8 mouse cellular contexts compared by ENCODE assay signal in genomic region chr13:52766236-52766635, GRCm38 (mm10).
DNase-seq lines count a peak whose midpoint lies in the region; ATAC-seq and TF ChIP-seq lines count a peak whose summit lies in the region.

No protein-coding gene starts in this region.

- peaks cover 16% of the 10 kb centered on the region; the same call in 1 of the 2 replicates for H3K4me1 ChIP-seq in forebrain, postnatal 0 days (ENCODE audit: insufficient read depth)
- H3K4me1 ChIP-seq in forebrain, embryonic 13.5 days: peaks cover 21% of the 10 kb centered on the region
- H3K4me1 ChIP-seq in lung, embryonic 15.5 days: peaks cover 32% of the 10 kb centered on the region
- H3K4me1 ChIP-seq in heart, postnatal 0 days (ENCODE audit: control insufficient read depth, insufficient read depth): peaks cover 13% of the 10 kb centered on the region
- peaks cover 13% of the 10 kb centered on the region; the same call in 1 of the 2 replicates for H3K4me1 ChIP-seq in stomach, embryonic 15.5 days

- peak overlapping the region; percentile 42; the same call in 1 of the 2 replicates for H3K27ac ChIP-seq in forebrain, postnatal 0 days (ENCODE audit: low read depth, low read length)
- no peak overlapping the region for H3K27ac ChIP-seq in forebrain, embryonic 13.5 days
- peak overlapping the region; percentile 74 for H3K27ac ChIP-seq in lung, embryonic 15.5 days
- peak overlapping the region; percentile 61 for H3K27ac ChIP-seq in heart, postnatal 0 days (ENCODE audit: low read depth)
- peak overlapping the region; percentile 33; the same call in 1 of the 2 replicates for H3K27ac ChIP-seq in stomach, embryonic 15.5 days

- H3K9ac ChIP-seq in forebrain, postnatal 0 days: no peak overlapping the region
- H3K9ac ChIP-seq in forebrain, embryonic 13.5 days: no peak overlapping the region
- no peak overlapping the region for H3K9ac ChIP-seq in lung, embryonic 15.5 days
- no peak overlapping the region for H3K9ac ChIP-seq in heart, postnatal 0 days (replicated peaks; ENCODE audit: low read depth, low read length)
- H3K9ac ChIP-seq in stomach, embryonic 15.5 days: no peak overlapping the region

- DNase-seq in forebrain, postnatal 0 days: no peak
- DNase-seq in lung, postnatal 14 days: no peak
- no peak for DNase-seq in heart, postnatal 0 days (ENCODE audit: low spot score)
- no peak for DNase-seq in cerebellum, postnatal 10 days

- no peaks in the 10 kb centered on the region for H3K27me3 ChIP-seq in forebrain, postnatal 0 days (ENCODE audit: insufficient read depth, low read length)
- H3K27me3 ChIP-seq in forebrain, embryonic 13.5 days: 0 out of 2 replicates have a peak, but pooled peaks cover under 1% of the 10 kb centered on the region
- no peaks in the 10 kb centered on the region; the same call in 1 of the 2 replicates for H3K27me3 ChIP-seq in lung, embryonic 15.5 days
- H3K27me3 ChIP-seq in heart, postnatal 0 days (ENCODE audit: control insufficient read depth, insufficient read depth, low read length): no peaks in the 10 kb centered on the region
- no peaks in the 10 kb centered on the region for H3K27me3 ChIP-seq in stomach, embryonic 15.5 days (replicated peaks)

- H3K36me3 ChIP-seq in forebrain, postnatal 0 days (ENCODE audit: insufficient read depth): no peaks in the 10 kb centered on the region
- no peaks in the 10 kb centered on the region for H3K36me3 ChIP-seq in forebrain, embryonic 13.5 days (ENCODE audit: poor library complexity, severe bottlenecking)
- H3K36me3 ChIP-seq in lung, embryonic 15.5 days: no peaks in the 10 kb centered on the region
- no peaks in the 10 kb centered on the region for H3K36me3 ChIP-seq in heart, postnatal 0 days (replicated peaks; ENCODE audit: control insufficient read depth, insufficient read depth, low read length)
- H3K36me3 ChIP-seq in stomach, embryonic 15.5 days: no peaks in the 10 kb centered on the region

- WGBS in forebrain, postnatal 0 days: 78% methylated on average over 2 of the region's 2 CpGs
- 93% methylated on average over 2 of the region's 2 CpGs for WGBS in forebrain, embryonic 13.5 days
- 65% methylated on average over 2 of the region's 2 CpGs for WGBS in lung, embryonic 15.5 days
- WGBS in heart, postnatal 0 days: 65% methylated on average over 2 of the region's 2 CpGs
- WGBS in stomach, embryonic 15.5 days: 79% methylated on average over 2 of the region's 2 CpGs

- no peak for TF ChIP-seq CTCF in forebrain, postnatal 0 days (IDR thresholded peaks at IDR 0.05; ENCODE audit: low read depth)
- TF ChIP-seq CTCF in heart, postnatal 0 days (IDR thresholded peaks at IDR 0.05; ENCODE audit: low read depth): no peak

- ATAC-seq in forebrain, postnatal 0 days: no peak
- no peak for ATAC-seq in forebrain, embryonic 13.5 days
- no peak for ATAC-seq in lung, embryonic 15.5 days (ENCODE audit: borderline replicate concordance, extremely low read depth, low FRiP score, low TSS enrichment)
- ATAC-seq in heart, postnatal 0 days (ENCODE audit: insufficient read depth, low read depth): no peak
- no peak for ATAC-seq in stomach, embryonic 15.5 days (ENCODE audit: insufficient read depth, low FRiP score, low read depth)
- no peak for ATAC-seq in megakaryocyte-erythroid progenitor cell, adult 5-6 weeks (replicated peaks; ENCODE audit: low FRiP score, low TSS enrichment, poor library complexity, severe bottlenecking)

- H3K4me3 ChIP-seq in forebrain, postnatal 0 days (ENCODE audit: low read depth, low read length): no peak overlapping the region
- no peak overlapping the region for H3K4me3 ChIP-seq in forebrain, embryonic 13.5 days
- no peak overlapping the region for H3K4me3 ChIP-seq in lung, embryonic 15.5 days
- no peak overlapping the region for H3K4me3 ChIP-seq in heart, postnatal 0 days (ENCODE audit: low read depth, low read length)
- no peak overlapping the region for H3K4me3 ChIP-seq in stomach, embryonic 15.5 days (replicated peaks)

- no peaks in the 10 kb centered on the region for H3K9me3 ChIP-seq in forebrain, postnatal 0 days (ENCODE audit: low read length)
- no peaks in the 10 kb centered on the region for H3K9me3 ChIP-seq in forebrain, embryonic 13.5 days (replicated peaks)
- H3K9me3 ChIP-seq in lung, embryonic 15.5 days: no peaks in the 10 kb centered on the region
- no peaks in the 10 kb centered on the region for H3K9me3 ChIP-seq in heart, postnatal 0 days (replicated peaks; ENCODE audit: control insufficient read depth, low read length)
- H3K9me3 ChIP-seq in stomach, embryonic 15.5 days: no peaks in the 10 kb centered on the region

- no peak for TF ChIP-seq EP300 in heart, postnatal 0 days (IDR thresholded peaks at IDR 0.05; ENCODE audit: low read depth)

- H3K4me2 ChIP-seq in forebrain, postnatal 0 days (ENCODE audit: low read depth): no peak overlapping the region
- no peak overlapping the region for H3K4me2 ChIP-seq in forebrain, embryonic 13.5 days
- no peak overlapping the region for H3K4me2 ChIP-seq in lung, embryonic 15.5 days
- H3K4me2 ChIP-seq in heart, postnatal 0 days (ENCODE audit: low read depth, low read length): no peak overlapping the region
- peak overlapping the region; percentile 9; the same call in 1 of the 2 replicates for H3K4me2 ChIP-seq in stomach, embryonic 15.5 days
